In the genomic region with DNA sequence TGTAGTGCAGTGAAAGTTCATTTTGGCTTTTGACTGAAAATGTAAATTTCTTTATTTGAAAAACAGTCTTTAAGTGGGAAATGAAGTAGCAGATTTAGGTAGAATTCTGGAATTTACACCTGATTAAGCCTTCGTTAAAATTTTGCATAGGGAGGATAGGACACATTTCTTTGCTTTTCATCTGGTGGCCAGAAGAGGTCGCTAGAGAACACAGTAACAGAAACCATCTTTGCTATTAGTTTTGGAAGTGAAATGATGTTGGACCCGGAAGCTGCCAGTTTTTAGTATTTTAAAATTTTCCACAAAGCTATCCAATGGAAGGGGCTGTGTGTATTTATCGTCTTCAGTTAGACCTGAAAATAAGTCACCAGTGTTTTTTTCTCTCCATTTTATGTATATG, we compare ENCODE assay signal across 8 mouse cellular contexts. TPM values are rescaled to one million over a fixed set of nuclear protein-coding genes. Genes with fewer than 3 reads are reported as not detected.
DNase-seq lines count a peak whose midpoint lies in the region; ATAC-seq lines count a peak whose summit lies in the region.

No protein-coding gene starts in this region.

- DNase-seq in hindbrain, embryonic 11.5 days (ENCODE audit: low spot score): peak; percentile 61
- DNase-seq in hindbrain, embryonic 10.5 days (ENCODE audit: low spot score): no peak
- peak; percentile 28 for DNase-seq in ovary, postnatal 14 days (ENCODE audit: low spot score)
- DNase-seq in ovary, postnatal 36 days (ENCODE audit: low spot score): no peak
- peak; percentile 63 for DNase-seq in adipocyte (ENCODE audit: low spot score)
- peak; percentile 8 for DNase-seq in large intestine, adult 2 months (ENCODE audit: low read depth, low spot score)

- H3K27ac ChIP-seq in hindbrain, embryonic 11.5 days (ENCODE audit: low read depth, low read length): no peak overlapping the region
- no peak overlapping the region for H3K27ac ChIP-seq in hindbrain, embryonic 10.5 days
- no peak overlapping the region for H3K27ac ChIP-seq in forebrain, embryonic 12.5 days
- H3K27ac ChIP-seq in intestine, embryonic 16.5 days (ENCODE audit: low read length): no peak overlapping the region

- H3K4me1 ChIP-seq in hindbrain, embryonic 11.5 days (replicated peaks; ENCODE audit: control insufficient read depth, insufficient read depth, low read length): no peaks in the 10 kb centered on the region
- no peaks in the 10 kb centered on the region for H3K4me1 ChIP-seq in hindbrain, embryonic 10.5 days (replicated peaks)
- no peaks in the 10 kb centered on the region for H3K4me1 ChIP-seq in forebrain, embryonic 12.5 days
- H3K4me1 ChIP-seq in intestine, embryonic 16.5 days (ENCODE audit: control insufficient read depth, insufficient read depth, low read length): no peaks in the 10 kb centered on the region

- H3K4me2 ChIP-seq in hindbrain, embryonic 11.5 days (replicated peaks; ENCODE audit: low read depth, low read length): no peak overlapping the region
- H3K4me2 ChIP-seq in forebrain, embryonic 12.5 days: no peak overlapping the region
- H3K4me2 ChIP-seq in intestine, embryonic 16.5 days (ENCODE audit: low read depth, low read length): no peak overlapping the region

- no peaks in the 10 kb centered on the region for H3K27me3 ChIP-seq in hindbrain, embryonic 11.5 days (ENCODE audit: control insufficient read depth, insufficient read depth, low read length)
- no peaks in the 10 kb centered on the region for H3K27me3 ChIP-seq in hindbrain, embryonic 10.5 days (ENCODE audit: insufficient read depth, poor library complexity, severe bottlenecking)
- no peaks in the 10 kb centered on the region for H3K27me3 ChIP-seq in forebrain, embryonic 12.5 days
- H3K27me3 ChIP-seq in intestine, embryonic 16.5 days (replicated peaks; ENCODE audit: control insufficient read depth, insufficient read depth, low read length): no peaks in the 10 kb centered on the region

- no peak overlapping the region for H3K9ac ChIP-seq in hindbrain, embryonic 11.5 days (ENCODE audit: low read depth, low read length)
- no peak overlapping the region for H3K9ac ChIP-seq in forebrain, embryonic 12.5 days
- H3K9ac ChIP-seq in intestine, embryonic 16.5 days (ENCODE audit: low read depth, low read length): no peak overlapping the region

- ATAC-seq in hindbrain, embryonic 11.5 days (ENCODE audit: low FRiP score): no peak
- ATAC-seq in forebrain, embryonic 12.5 days (ENCODE audit: low FRiP score): no peak
- no peak for ATAC-seq in intestine, embryonic 16.5 days

- WGBS in hindbrain, embryonic 11.5 days: 63% methylated on average over 4 of the region's 4 CpGs
- 60% methylated on average over 4 of the region's 4 CpGs for whole genome bisulfite sequencing in hindbrain, embryonic 10.5 days
- 41% methylated on average over 4 of the region's 4 CpGs for WGBS in large intestine, adult 2 months
- 52% methylated on average over 4 of the region's 4 CpGs for WGBS in forebrain, embryonic 12.5 days
- 54% methylated on average over 4 of the region's 4 CpGs for WGBS in intestine, embryonic 16.5 days

- H3K36me3 ChIP-seq in hindbrain, embryonic 11.5 days (ENCODE audit: control insufficient read depth, insufficient read depth, low read length): no peaks in the 10 kb centered on the region; the same call in 1 of the 2 replicates
- H3K36me3 ChIP-seq in hindbrain, embryonic 10.5 days: peaks cover 92% of the 10 kb centered on the region
- peaks cover 65% of the 10 kb centered on the region for H3K36me3 ChIP-seq in forebrain, embryonic 12.5 days (replicated peaks)
- peaks cover 5% of the 10 kb centered on the region; the same call in 1 of the 2 replicates for H3K36me3 ChIP-seq in intestine, embryonic 16.5 days (ENCODE audit: control insufficient read depth, insufficient read depth, low read length)

- H3K4me3 ChIP-seq in hindbrain, embryonic 11.5 days (ENCODE audit: low read depth, low read length): no peak overlapping the region
- H3K4me3 ChIP-seq in hindbrain, embryonic 10.5 days: no peak overlapping the region
- no peak overlapping the region for H3K4me3 ChIP-seq in forebrain, embryonic 12.5 days (replicated peaks)
- no peak overlapping the region for H3K4me3 ChIP-seq in intestine, embryonic 16.5 days (ENCODE audit: low read length)

- no peaks in the 10 kb centered on the region for H3K9me3 ChIP-seq in hindbrain, embryonic 11.5 days (ENCODE audit: control insufficient read depth, low read length)
- no peaks in the 10 kb centered on the region for H3K9me3 ChIP-seq in hindbrain, embryonic 10.5 days
- no peaks in the 10 kb centered on the region for H3K9me3 ChIP-seq in forebrain, embryonic 12.5 days
- H3K9me3 ChIP-seq in intestine, embryonic 16.5 days (ENCODE audit: control insufficient read depth, low read length): no peaks in the 10 kb centered on the region

RNA-seq across cellular contexts. Expression of a gene that starts 20.1 kb away (rescaled TPM):
- polyA plus RNA-seq in hindbrain, embryonic 11.5 days (2014; fragmentation: Nextera tagmentation; extraction: Ambion mirVana): 29.1 and 29.9 TPM in 2 replicates
- 32.9 and 33.7 TPM in 2 replicates for polyA plus RNA-seq in hindbrain, embryonic 10.5 days (2016; fragmentation: Nextera tagmentation; extraction: Ambion mirVana)
- polyA plus RNA-seq in large intestine, adult 2 months (2012; rRNA removed): 6.7 and 7.9 TPM in 2 replicates
- 28.1 and 29.8 TPM in 2 replicates for polyA plus RNA-seq in forebrain, embryonic 12.5 days (2016; fragmentation: Nextera tagmentation; extraction: Ambion mirVana)
- 22.6 and 24.8 TPM in 2 replicates for polyA plus RNA-seq in intestine, embryonic 16.5 days (2015; fragmentation: Nextera tagmentation; extraction: Ambion mirVana)

RNA-seq across cellular contexts. Expression of a gene that starts 20.2 kb away (rescaled TPM):
- 75.3 and 76.0 TPM in 2 replicates for polyA plus RNA-seq in hindbrain, embryonic 11.5 days (2014; fragmentation: Nextera tagmentation; extraction: Ambion mirVana)
- 64.4 and 77.3 TPM in 2 replicates for polyA plus RNA-seq in hindbrain, embryonic 10.5 days (2016; fragmentation: Nextera tagmentation; extraction: Ambion mirVana)
- polyA plus RNA-seq in large intestine, adult 2 months (2012; rRNA removed): 21.9 and 32.7 TPM in 2 replicates
- polyA plus RNA-seq in forebrain, embryonic 12.5 days (2016; fragmentation: Nextera tagmentation; extraction: Ambion mirVana): 74.9 and 76.2 TPM in 2 replicates
- polyA plus RNA-seq in intestine, embryonic 16.5 days (2015; fragmentation: Nextera tagmentation; extraction: Ambion mirVana): 78.1 and 83.6 TPM in 2 replicates

RNA-seq across cellular contexts. Expression of a gene that starts 58.6 kb away (rescaled TPM):
- polyA plus RNA-seq in hindbrain, embryonic 11.5 days (2014; fragmentation: Nextera tagmentation; extraction: Ambion mirVana): 28.7 and 29.9 TPM in 2 replicates
- polyA plus RNA-seq in hindbrain, embryonic 10.5 days (2016; fragmentation: Nextera tagmentation; extraction: Ambion mirVana): 33.6 and 38.0 TPM in 2 replicates
- 24.4 and 26.2 TPM in 2 replicates for polyA plus RNA-seq in large intestine, adult 2 months (2012; rRNA removed)
- 29.2 and 30.1 TPM in 2 replicates for polyA plus RNA-seq in forebrain, embryonic 12.5 days (2016; fragmentation: Nextera tagmentation; extraction: Ambion mirVana)
- 27.3 and 28.6 TPM in 2 replicates for polyA plus RNA-seq in intestine, embryonic 16.5 days (2015; fragmentation: Nextera tagmentation; extraction: Ambion mirVana)

Comparison
In these comparisons a context has a peak if more than half of its experiments do, and no peak if none do; other contexts are left out.
1. DNase-seq: peak in hindbrain, embryonic 11.5 days (single experiment), ovary, postnatal 14 days (single experiment), adipocyte (single experiment) and large intestine, adult 2 months (single experiment); none in hindbrain, embryonic 10.5 days (single experiment) and ovary, postnatal 36 days (single experiment).